Mouse (Mus musculus): ENCODE results near the gene Insc. TPM values are rescaled to one million over a fixed set of nuclear protein-coding genes. Genes with fewer than 3 reads are reported as not detected.

Insc gene
- polyA plus RNA-seq, 1 experiment, result 2.0 TPM

Other genes with a start within 250 kb of the Insc start
- gene Cyp2r1, start 180.7 kb upstream of the Insc start, polyA plus RNA-seq (2012; rRNA removed), result 3.1 and 3.3 TPM in 2 replicates
- 1.8 and 2.9 TPM in 2 replicates for gene Calca, start 107.3 kb upstream of the Insc start, polyA plus RNA-seq (2012; rRNA removed)
- 0.11 and 0.65 TPM in 2 replicates for gene Calcb, start 25.1 kb upstream of the Insc start, polyA plus RNA-seq (2012; rRNA removed)

Measured in gonadal fat pad, adult 2 months (tissue).